Mouse (Mus musculus): Measurements from ENCODE around the gene Ogfrl1.
A peak's percentile ranks its signal among the peaks of the same experiment; 100 is the strongest.
"Not testable (repeated sequence)": the region's sequence is repeated elsewhere in the genome, so short reads cannot be mapped to it uniquely, and the experiment has no call there.

The Ogfrl1 gene

DNA sequence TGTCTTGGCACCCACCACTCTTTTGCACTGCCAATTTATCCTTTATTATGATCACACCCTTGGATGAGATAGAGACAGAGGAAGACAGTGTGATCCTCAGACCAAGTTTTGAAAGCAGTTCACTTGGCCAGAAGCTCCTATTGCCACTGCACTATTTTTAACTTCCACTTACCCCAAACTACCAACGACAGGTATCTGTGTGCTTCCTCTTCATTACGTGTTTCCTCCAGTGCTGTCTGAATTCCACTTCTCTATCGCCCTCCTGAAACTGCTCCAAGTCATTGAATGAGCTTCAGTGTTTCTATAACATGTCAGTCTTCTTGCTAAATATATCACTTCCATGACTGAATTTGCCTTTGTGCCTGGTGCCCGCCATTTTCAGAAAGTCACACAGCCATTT is at the start of gene Ogfrl1:
TSS of gene Ogfrl1 (minus strand) at position 150 of the 400 bp plus-strand sequence.
- no peak for DNase-seq (ENCODE audit: low read depth, low spot score)

- DNase-seq (ENCODE audit: low read depth, low spot score): no peak
Observed at GRCm38 (mm10) chr1:23445736-23446424, 48.3 kb upstream of the Ogfrl1 start.

DNA sequence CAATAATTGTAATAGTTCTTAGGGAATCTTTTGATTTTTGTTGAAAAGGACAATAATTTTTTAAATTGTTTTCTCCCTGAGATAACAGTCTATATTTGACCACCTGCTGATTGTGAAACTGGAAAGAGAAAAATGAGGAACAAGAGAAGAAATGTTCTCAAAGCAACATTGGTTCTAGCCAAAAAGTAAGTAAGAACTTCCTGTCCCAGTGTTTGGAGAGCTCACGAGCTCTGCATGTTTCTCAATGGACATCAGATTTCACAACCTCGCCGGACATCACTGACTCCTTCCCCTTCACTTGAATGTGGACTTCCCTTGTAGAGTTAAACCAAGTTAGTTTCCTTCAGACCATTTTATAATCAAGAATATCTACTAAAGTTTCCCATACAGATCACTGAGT is 36.0 kb upstream of the Ogfrl1 start:
- no peak for DNase-seq (ENCODE audit: low read depth, low spot score)

- DNase-seq (ENCODE audit: low read depth, low spot score): no peak
Observed at GRCm38 (mm10) chr1:23426447-23426846, 28.9 kb upstream of the Ogfrl1 start.

- DNase-seq (ENCODE audit: low read depth, low spot score): no peak
Observed at GRCm38 (mm10) chr1:23418941-23419340, 21.4 kb upstream of the Ogfrl1 start.

- no peak for DNase-seq (ENCODE audit: low read depth, low spot score)
Observed at GRCm38 (mm10) chr1:23418059-23418458, 20.5 kb upstream of the Ogfrl1 start.

DNA sequence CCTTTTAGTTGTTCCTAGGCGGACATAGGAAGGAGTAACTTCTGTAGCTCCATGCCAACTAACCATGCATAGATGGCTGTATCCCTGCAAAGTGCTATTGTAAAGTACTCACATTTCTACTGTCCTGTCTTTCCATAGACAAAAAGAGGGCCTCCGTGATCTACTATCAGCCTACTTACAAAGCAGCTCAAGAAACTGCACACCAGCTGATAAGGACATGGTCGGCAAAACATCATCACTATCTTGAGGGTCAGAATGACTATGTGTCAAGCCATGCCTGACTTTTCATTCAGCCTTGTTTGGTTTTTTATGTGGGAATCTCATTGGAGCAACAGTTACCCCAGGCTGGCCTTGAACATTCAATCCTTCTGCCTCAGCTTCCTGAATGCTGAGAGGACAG is 20.0 kb upstream of the Ogfrl1 start:
- DNase-seq (ENCODE audit: low read depth, low spot score): no peak

GRCm38 (mm10) chr1:23411533-23411932 is 14.0 kb upstream of the Ogfrl1 start:
- DNase-seq (ENCODE audit: low read depth, low spot score): no peak

- no peak for DNase-seq (ENCODE audit: low read depth, low spot score)
Observed at GRCm38 (mm10) chr1:23409960-23410359, 12.4 kb upstream of the Ogfrl1 start.

DNA sequence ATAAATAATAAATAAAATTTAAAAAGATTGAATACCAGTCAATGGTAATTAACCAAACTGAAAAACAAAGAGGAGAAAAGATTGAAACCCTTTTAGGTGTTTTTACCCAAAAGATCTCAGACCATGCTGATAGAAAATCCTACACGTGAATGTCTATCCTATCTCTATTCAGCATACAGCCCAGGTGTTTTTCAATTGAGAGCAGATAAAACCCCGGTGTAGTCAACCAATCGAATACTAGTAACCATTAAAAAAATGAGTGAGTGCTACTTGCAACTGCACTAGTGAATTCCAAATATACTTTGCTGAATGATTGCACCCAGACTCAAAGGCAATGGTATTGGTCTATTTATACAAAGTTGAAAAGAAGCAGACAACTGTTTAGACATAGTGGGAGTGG is 4.8 kb upstream of the Ogfrl1 start:
- DNase-seq (ENCODE audit: low read depth, low spot score): no peak

DNA sequence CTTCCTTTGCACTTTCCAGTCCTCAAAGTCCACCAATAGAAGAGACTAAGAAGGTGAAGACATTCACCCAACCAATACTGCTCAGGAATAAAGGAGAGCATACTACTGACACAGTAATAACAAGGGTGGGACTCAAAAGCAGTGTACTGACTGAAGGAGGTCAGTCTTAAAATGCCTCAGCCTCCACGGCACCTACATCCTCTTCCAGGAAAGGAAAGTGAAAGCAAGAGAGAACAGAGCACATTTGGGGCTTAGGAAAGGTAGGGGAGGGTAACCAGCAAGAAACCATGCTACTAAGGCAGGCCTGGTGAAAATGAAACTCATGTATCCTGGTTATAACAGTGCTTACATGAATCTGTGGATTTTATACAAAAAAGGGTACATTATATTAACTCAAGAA is 2.0 kb upstream of the Ogfrl1 start:
- DNase-seq (ENCODE audit: low read depth, low spot score): no peak

DNA sequence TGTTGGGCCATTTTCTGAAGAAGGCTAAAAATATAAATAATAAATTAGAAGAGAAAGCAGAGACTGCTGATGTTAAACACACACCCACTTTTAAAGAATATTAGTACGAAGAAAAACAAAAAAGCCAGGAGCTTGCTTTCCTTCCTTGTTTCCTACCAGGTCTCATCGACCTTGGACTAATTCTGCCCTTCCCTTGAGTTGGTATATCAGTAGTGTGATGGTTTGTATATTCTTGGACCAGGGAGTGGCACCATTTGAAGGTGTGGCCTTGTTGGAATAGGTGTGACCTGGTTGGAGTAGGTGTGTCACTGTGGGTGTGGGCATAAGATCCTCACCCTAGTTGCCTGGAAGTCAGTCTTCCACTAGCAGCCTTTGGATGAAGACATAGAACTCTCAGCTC is 3.2 kb downstream of the Ogfrl1 start:
- DNase-seq (ENCODE audit: low read depth, low spot score): not testable (repeated sequence)

DNA sequence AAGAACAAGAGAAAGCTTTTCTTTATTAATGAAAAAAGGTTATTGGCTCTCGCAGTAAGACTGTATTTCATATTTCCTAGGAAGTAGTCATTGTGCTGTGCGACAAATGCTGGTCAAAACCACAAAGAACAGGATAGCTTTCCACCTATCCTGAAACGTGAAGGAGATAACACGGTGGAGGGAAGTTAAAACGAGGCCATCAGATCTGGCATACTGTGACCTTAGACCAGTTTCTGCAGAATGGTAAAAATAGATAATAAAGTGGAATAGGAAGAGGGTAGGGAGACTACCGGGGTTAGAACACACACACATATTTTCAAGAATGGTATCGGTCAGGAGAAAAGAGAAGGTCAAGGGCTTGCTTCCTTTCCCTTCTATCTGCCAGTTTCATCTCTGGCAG is 5.8 kb downstream of the Ogfrl1 start:
- DNase-seq (ENCODE audit: low read depth, low spot score): no peak

GRCm38 (mm10) chr1:23384326-23384725 is 13.2 kb downstream of the Ogfrl1 start:
- no peak for DNase-seq (ENCODE audit: low read depth, low spot score)

DNA sequence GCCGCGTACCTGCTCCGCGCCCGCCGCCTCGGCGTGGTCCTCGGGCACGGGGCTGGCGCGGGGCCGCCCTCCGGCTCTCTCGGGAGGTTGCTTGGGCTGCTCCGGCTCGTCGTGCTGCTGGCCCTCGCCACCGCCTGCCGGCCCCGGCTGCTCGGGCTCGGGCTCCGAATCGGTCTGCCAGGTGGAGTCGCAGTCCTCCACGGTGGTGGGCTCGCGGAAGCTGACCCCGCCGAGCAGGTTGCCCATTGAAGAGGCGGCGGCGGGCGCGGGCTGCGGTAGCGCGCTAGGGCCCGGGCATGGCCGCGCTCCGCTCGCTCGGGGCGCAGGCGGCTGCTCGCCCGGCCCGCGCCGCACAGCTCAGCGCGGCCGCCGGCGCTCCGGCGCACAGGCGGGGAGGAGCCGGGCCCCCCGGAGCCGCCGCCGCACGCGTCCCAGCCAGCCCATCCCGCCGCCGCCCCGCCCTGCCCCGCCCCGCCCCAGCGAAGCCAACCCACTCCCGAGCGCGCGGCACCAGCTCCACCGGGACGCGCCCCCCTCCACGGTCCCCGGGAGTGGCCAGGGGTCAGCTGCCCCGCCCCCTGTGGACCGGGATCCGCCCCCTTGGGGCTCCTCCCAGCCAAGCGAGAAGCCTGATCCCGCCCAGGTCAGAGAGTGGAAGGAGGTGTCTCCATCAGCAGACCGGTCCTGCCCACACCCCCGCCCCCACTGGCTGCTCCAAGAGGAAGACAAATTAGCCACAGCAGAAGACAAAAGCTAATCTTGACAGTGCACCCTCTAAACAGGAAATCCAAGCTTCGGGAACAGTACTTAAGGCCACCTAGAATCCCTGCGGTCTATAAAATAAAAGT is 14.5 kb downstream of the Ogfrl1 start:
- DNase-seq (ENCODE audit: low read depth, low spot score): peak; percentile 91

GRCm38 (mm10) chr1:23382461-23382805 is 15.1 kb downstream of the Ogfrl1 start:
- no peak for DNase-seq (ENCODE audit: low read depth, low spot score)

GRCm38 (mm10) chr1:23382037-23382436 is 15.5 kb downstream of the Ogfrl1 start:
- no peak for DNase-seq (ENCODE audit: low read depth, low spot score)

DNA sequence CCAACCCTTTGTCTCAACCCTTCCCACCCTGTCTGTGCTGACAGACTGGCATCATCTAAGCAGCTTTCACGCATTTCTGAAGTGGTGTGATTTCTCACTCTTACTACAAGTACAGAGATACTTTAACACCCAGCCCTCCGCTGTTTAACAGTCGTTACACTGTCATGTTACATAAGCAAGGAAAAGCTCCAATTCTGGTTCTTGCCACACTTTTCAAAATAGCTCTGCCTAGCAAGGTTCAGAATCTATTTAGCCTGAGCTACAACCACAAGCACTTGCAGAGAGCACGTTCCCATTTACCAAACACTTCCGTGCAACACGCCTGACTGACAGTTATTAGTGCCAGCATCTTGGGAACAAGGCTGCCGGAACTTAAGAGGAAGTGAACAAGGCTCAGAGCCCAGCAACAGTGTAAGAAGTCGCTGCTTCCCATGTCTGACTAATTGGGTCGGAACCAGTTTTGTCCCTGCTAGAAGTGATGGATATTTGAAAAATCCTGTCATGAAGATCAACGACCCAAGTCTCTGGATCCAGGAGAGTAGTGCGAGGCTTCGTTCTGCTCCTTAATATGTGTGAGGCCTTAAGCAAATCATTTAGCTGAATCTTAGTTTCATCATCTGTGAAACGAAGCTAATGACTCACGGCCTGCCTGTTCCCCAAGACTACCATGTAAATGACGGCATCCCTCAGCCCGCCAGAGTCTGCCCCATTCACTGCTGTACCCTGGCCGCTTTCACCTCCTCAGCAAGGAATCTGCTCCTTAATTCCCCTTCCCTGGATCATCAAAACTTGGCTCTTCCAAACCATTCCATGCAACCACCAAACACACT is 17.4 kb downstream of the Ogfrl1 start:
- DNase-seq (ENCODE audit: low read depth, low spot score): no peak

DNA sequence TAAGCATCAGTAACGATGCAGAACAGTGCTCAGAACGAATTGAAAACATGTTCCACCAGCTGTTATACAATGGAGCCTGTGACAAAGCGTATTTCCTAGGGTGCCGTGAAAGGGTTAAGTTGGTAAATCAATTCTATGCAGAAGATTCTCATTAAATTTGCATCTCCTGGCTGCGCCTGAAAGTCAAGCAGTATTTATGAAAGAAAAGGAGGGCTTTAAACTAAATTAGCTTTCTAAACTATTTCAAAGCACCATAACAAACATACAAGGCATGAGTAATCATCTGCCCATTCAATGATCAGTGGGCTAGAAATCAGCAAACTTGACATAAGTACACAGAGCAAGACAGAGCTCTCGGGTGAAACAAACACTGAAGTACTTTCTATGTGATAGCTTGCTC is 18.3 kb downstream of the Ogfrl1 start:
- no peak for DNase-seq (ENCODE audit: low read depth, low spot score)

GRCm38 (mm10) chr1:23377572-23377971 is 20.0 kb downstream of the Ogfrl1 start:
- no peak for DNase-seq (ENCODE audit: low read depth, low spot score)

DNA sequence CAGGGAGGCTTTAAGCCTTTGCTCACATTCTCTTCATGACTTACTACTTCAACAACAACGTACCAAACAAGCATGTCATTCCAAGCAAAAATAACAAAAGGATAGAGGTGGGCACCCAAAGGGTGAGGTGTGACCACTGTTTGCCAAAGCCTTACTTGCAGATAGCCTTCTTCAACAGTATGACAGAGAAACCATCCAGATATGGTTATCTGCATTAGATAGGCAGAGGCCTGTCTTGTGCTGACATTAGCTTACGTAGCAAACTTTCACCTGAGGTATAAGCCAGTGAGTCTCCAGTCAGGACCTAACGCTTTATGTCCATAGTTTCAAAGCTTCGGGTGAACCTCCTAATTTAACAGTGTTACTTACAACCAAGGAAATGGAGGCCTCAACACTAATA is 23.4 kb downstream of the Ogfrl1 start:
- DNase-seq (ENCODE audit: low read depth, low spot score): no peak

DNA sequence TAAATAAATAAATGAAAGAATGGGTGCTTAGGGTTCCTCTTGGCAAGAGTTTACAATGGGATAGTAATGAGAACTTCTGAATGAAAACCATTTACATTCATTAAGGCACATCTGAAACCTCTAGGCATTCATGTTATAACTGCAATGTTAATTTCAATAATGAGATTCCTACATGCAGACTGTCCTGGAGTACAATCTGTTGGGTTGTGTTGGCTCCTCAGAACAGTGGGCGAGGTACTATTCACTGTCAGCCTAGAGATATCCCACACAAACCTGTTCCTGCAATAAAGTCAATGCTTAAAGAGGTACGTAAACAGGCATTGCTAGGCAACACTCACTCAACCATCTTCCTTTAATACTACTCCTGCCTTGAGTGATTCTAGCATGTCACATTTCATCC is 32.0 kb downstream of the Ogfrl1 start:
- DNase-seq (ENCODE audit: low read depth, low spot score): no peak
